Mouse (Mus musculus) megakaryocyte, embryonic 14.5 days (primary cell): ENCODE results near the gene Gm10272. TPM values are rescaled to one million over a fixed set of nuclear protein-coding genes. Genes with fewer than 3 reads are reported as not detected.
"Not testable (repeated sequence)": the region's sequence is repeated elsewhere in the genome, so short reads cannot be mapped to it uniquely, and the experiment has no call there.

ENCODE experiments used
- H3K27me3 ChIP-seq: replicated peaks from 2 replicates; pipeline ENCODE3; 2012; ENCODE audit warnings: inconsistent platforms
- H3K36me3 ChIP-seq: replicated peaks from 2 replicates; pipeline ENCODE3; 2012; ENCODE audit warnings: low read length, inconsistent platforms, mixed read lengths
- H3K4me1 ChIP-seq: 2 replicates; pipeline ENCODE4 v1.6.1; 2012; ENCODE audit warnings: inconsistent platforms
- H3K4me3 ChIP-seq: replicated peaks from 2 replicates; pipeline ENCODE3; 2012; ENCODE audit warnings: moderate library complexity, mild to moderate bottlenecking, inconsistent platforms
- H3K9me3 ChIP-seq: 2 replicates; pipeline ENCODE4 v1.6.1; 2012; ENCODE audit warnings: inconsistent platforms
- FLI1 ChIP-seq: IDR thresholded peaks from 2 replicates; pipeline ENCODE4 v1.6.1; 2012; ENCODE audit warnings: low read length, inconsistent platforms, mixed read lengths
- GATA1 ChIP-seq: IDR thresholded peaks from 3 replicates; pipeline ENCODE4 v1.6.1; 2012; ENCODE audit warnings: mixed read lengths, low read length, inconsistent platforms, borderline replicate concordance
- polyA plus RNA-seq: library from polyadenylated mRNA; stranded (reverse); fragments of >175 nt; gene quantifications from 2 replicates; pipeline ENCODE4 v1.2.3, GENCODE M21; 2012; ENCODE audit warnings: low replicate concordance; ENCODE audit not compliant: insufficient read depth

Gm10272 gene
- polyA plus RNA-seq, 1 experiment: not detected

- peaks cover 82% of the 10 kb centered on the region for H3K27me3 ChIP-seq
- TF ChIP-seq GATA1 (no peak), FLI1 (no peak)
- no peaks in the 10 kb centered on the region for H3K4me1 ChIP-seq
- no peaks in the 10 kb centered on the region for H3K36me3 ChIP-seq
- no peaks in the 10 kb centered on the region for H3K9me3 ChIP-seq
- H3K4me3 ChIP-seq: no peak overlapping the region
Observed at GRCm38 (mm10) chr10:77684181-77684580, 22.2 kb upstream of the Gm10272 start.

- Histone ChIP-seq H3K27me3 (peaks cover 84% of the 10 kb centered on the region), H3K9me3 (no peaks in the 10 kb centered on the region), H3K4me1 (no peaks in the 10 kb centered on the region; the same call in 1 of the 2 replicates), H3K36me3 (no peaks in the 10 kb centered on the region), H3K4me3 (no peak within 1 kb of the TSS)
- no peak for TF ChIP-seq GATA1
- no peak for TF ChIP-seq FLI1
Observed at GRCm38 (mm10) chr10:77685895-77686664, 20.3 kb upstream of the Gm10272 start, which contains the start of gene Tspear. Gene Tspear (plus strand): TSS chr10:77686569.

- Histone ChIP-seq H3K4me1 (no peaks in the 10 kb centered on the region; the same call in 1 of the 2 replicates), H3K9me3 (no peaks in the 10 kb centered on the region), H3K4me3 (no peak overlapping the region), H3K27me3 (peaks cover 90% of the 10 kb centered on the region), H3K36me3 (no peaks in the 10 kb centered on the region)
- TF ChIP-seq FLI1: no peak
- TF ChIP-seq GATA1: no peak
Observed at GRCm38 (mm10) chr10:77687021-77687420, 19.4 kb upstream of the Gm10272 start.

DNA sequence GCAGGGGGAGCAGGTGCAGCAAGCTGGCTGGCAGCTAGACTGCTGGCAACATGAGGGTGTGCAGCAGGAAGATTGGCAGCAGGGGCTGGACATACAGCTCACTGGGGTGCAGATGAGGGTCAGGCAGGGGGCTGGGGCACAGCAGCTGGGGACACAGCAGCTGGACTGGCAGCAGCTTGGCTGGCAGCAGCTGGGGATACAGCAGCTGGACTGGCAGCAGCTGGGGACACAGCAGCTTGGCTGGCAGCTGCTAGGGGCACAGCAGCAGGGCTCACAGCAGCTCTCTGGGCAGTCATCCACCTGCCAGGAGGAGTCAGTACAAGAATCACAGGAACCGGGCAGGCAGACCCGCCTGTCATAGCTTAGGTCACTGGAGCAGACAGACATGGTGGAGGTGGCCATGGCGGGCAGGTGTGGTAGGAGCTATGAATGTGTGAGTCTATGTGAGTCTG lies 16.0 kb upstream of the Gm10272 start, which contains the start of gene Gm19402:
Gene Gm19402, minus strand, starts transcription at position 402 of the 452 bp plus-strand sequence.
- H3K4me1 ChIP-seq, H3K9me3 ChIP-seq, H3K4me3 ChIP-seq, H3K36me3 ChIP-seq: not testable (repeated sequence)
- H3K27me3 ChIP-seq: peaks cover 88% of the 10 kb centered on the region

DNA sequence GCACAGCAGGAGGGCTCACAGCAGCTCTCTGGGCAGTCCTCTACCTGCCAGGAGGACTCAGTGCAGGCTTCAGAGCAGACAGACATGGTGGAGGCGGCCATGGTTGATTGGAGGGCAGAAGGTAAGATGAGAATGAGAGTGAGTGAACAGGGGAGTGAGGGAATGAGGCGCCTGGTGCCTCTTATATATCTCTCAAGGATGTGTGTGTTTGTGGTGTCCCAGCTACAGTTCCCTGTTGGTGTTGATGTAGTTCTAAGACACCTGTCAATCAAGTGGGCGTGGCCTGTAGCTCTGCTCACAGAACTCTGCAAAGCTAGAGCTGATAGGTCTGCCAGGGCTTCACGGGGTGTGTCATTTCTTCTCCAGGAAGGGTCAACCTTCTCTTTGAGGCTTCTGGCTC lies 9.3 kb upstream of the Gm10272 start, which contains the start of gene Gm9508:
Gene Gm9508, minus strand, starts transcription at position 101 of the 400 bp plus-strand sequence.
- H3K27me3 ChIP-seq: peaks cover 59% of the 10 kb centered on the region
- H3K36me3 ChIP-seq: no peaks in the 10 kb centered on the region
- TF ChIP-seq FLI1 (no peak), GATA1 (no peak)
- no peak within 1 kb of the TSS for H3K4me3 ChIP-seq
- H3K9me3 ChIP-seq: peaks cover 22% of the 10 kb centered on the region
- no peaks in the 10 kb centered on the region; the same call in 1 of the 2 replicates for H3K4me1 ChIP-seq

GRCm38 (mm10) chr10:77709831-77710230 lies 3.4 kb downstream of the Gm10272 start:
- Histone ChIP-seq H3K36me3 (no peaks in the 10 kb centered on the region), H3K27me3 (peaks cover 54% of the 10 kb centered on the region), H3K4me1 (peaks cover 27% of the 10 kb centered on the region), H3K9me3 (peaks cover 16% of the 10 kb centered on the region), H3K4me3 (no peak overlapping the region)
- TF ChIP-seq FLI1: no peak
- TF ChIP-seq GATA1: no peak

DNA sequence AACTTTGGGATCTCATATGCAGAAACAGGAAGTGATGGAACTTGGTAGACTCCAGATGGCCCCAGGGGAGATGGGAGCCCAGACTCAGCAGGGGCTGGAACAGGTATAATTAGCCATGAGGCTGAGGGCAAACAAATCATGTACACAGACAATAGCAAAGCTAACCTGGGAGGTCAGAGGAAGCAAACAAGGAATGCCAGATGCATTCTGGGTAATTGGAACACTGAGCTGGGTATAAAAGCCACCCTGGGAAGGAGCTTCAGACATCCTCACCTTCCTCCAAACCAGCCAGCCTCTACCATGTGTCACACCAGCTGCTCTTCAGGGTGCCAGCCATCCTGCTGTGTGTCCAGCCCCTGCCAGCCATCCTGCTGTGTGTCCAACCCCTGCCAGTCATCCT lies 4.7 kb downstream of the Gm10272 start, which contains the start of gene Gm10024:
Gene Gm10024, plus strand, starts transcription at position 301 of the 400 bp plus-strand sequence.
- H3K36me3 ChIP-seq, H3K4me3 ChIP-seq: not testable (repeated sequence)
- Histone ChIP-seq H3K4me1 (peaks cover 27% of the 10 kb centered on the region), H3K9me3 (peaks cover 15% of the 10 kb centered on the region), H3K27me3 (peaks cover 49% of the 10 kb centered on the region)

DNA sequence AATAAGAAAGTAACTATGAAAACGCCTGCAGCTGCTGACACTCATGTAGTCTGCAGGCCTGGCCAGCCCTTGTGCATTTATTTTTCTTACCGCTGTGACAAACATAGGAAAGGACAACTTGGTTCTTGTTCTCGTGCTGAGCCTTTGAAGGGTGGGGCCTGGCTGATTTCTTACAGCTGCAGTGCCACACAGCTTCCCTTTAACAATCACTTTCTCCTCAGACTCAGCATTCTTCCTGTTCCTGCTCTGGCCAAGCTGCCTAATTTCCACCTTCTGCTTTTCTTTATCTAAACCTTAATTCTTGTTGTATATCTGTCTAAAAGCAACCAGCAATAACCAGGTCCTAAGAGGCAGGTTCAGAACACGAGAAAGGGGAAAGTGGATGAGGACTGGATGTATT lies 7.3 kb downstream of the Gm10272 start:
- Histone ChIP-seq H3K4me1 (peaks cover 11% of the 10 kb centered on the region), H3K9me3 (peaks cover 9% of the 10 kb centered on the region), H3K4me3 (no peak overlapping the region), H3K36me3 (no peaks in the 10 kb centered on the region), H3K27me3 (peaks cover 42% of the 10 kb centered on the region)
- TF ChIP-seq FLI1 (no peak), GATA1 (no peak)

GRCm38 (mm10) chr10:77715507-77715906 lies 9.1 kb downstream of the Gm10272 start, which contains the start of gene Gm10142:
Gene Gm10142 (plus strand): TSS chr10:77715807.
- Histone ChIP-seq H3K4me3 (no peak within 1 kb of the TSS), H3K9me3 (peaks cover 12% of the 10 kb centered on the region), H3K4me1 (peaks cover 11% of the 10 kb centered on the region), H3K27me3 (peaks cover 47% of the 10 kb centered on the region), H3K36me3 (no peaks in the 10 kb centered on the region)
- TF ChIP-seq GATA1: no peak
- no peak for TF ChIP-seq FLI1

- H3K36me3 ChIP-seq, H3K4me1 ChIP-seq, H3K9me3 ChIP-seq: not testable (repeated sequence)
- Histone ChIP-seq H3K4me3 (peak within 1 kb of the TSS; percentile 50), H3K27me3 (peaks cover 36% of the 10 kb centered on the region)
Observed at GRCm38 (mm10) chr10:77720299-77720698, 13.9 kb downstream of the Gm10272 start, which contains the start of gene Krtap12-1. Gene Krtap12-1 (plus strand): TSS chr10:77720599.
